Mouse (Mus musculus): Measurements from ENCODE around the gene Magi1. TPM values are rescaled to one million over a fixed set of nuclear protein-coding genes. Genes with fewer than 3 reads are reported as not detected.

The Magi1 gene
- total and polyA plus RNA-seq, 3 experiments, result not detected

GRCm38 (mm10) chr6:93800465-93800864 is 483.3 kb downstream of the Magi1 start:
- DNase-seq (ENCODE audit: low read depth, low spot score), result no peak
- Histone ChIP-seq H3K27ac (ENCODE audit: control insufficient read depth, low read depth, low read length) (no peak overlapping the region), H3K9me3 (replicated peaks; ENCODE audit: insufficient read depth, low read length) (no peaks in the 10 kb centered on the region), H3K4me3 (ENCODE audit: control insufficient read depth in 1 of 2, insufficient read depth in 1 of 2, low read depth in 2 of 2, low read length in 2 of 2) (no peak overlapping the region), H3K9ac (ENCODE audit: control insufficient read depth, low read depth, low read length, poor library complexity, severe bottlenecking) (no peak overlapping the region), H3K27me3 (ENCODE audit: control insufficient read depth in 1 of 2, insufficient read depth in 2 of 2, low read length in 2 of 2) (no peaks in the 10 kb centered on the region), H3K36me3 (ENCODE audit: control insufficient read depth in 1 of 2, insufficient read depth in 2 of 2, low read length in 2 of 2) (no peaks in the 10 kb centered on the region), H3K79me2 (ENCODE audit: control insufficient read depth, insufficient read depth, low read length, poor library complexity) (no peaks in the 10 kb centered on the region), H3K4me1 (ENCODE audit: control insufficient read depth in 1 of 2, insufficient read depth in 2 of 2, low read length in 2 of 2) (no peaks in the 10 kb centered on the region)
- TF ChIP-seq POLR2A (IDR thresholded peaks at IDR 0.05; ENCODE audit: control insufficient read depth in 1 of 2, insufficient read depth in 1 of 2, low read depth in 1 of 2, low read length in 2 of 2, poor library complexity in 1 of 2), result no peak
- TF ChIP-seq E2F4 (IDR thresholded peaks at IDR 0.05; ENCODE audit: borderline replicate concordance, low read depth, low read length), result no peak
- TF ChIP-seq TAL1 (IDR thresholded peaks at IDR 0.05; ENCODE audit: low read length), result no peak
- no peak for TF ChIP-seq TCF12 (IDR thresholded peaks at IDR 0.05; ENCODE audit: low read depth, low read length)
- TF ChIP-seq EP300 (IDR thresholded peaks at IDR 0.05; ENCODE audit: low read depth in 1 of 2, low read length in 2 of 2), result no peak
- no peak for TF ChIP-seq KAT2A (conservative IDR thresholded peaks at IDR 0.05; ENCODE audit: low read depth, low read length)
- no peak for TF ChIP-seq GATA1 (IDR thresholded peaks at IDR 0.05; ENCODE audit: low read depth, low read length)
- no peak for TF ChIP-seq GABPA (IDR thresholded peaks at IDR 0.05; ENCODE audit: low read depth, low read length)
- TF ChIP-seq USF1 (IDR thresholded peaks at IDR 0.05; ENCODE audit: low read depth, low read length), result no peak
- TF ChIP-seq SIN3A (IDR thresholded peaks at IDR 0.05; ENCODE audit: low read length), result no peak
- no peak for TF ChIP-seq BHLHE40 (IDR thresholded peaks at IDR 0.05; ENCODE audit: borderline replicate concordance, low read depth, low read length)
- TF ChIP-seq MXI1 (IDR thresholded peaks at IDR 0.05; ENCODE audit: low read depth, low read length), result no peak
- no peak for TF ChIP-seq MYC (IDR thresholded peaks at IDR 0.05; ENCODE audit: low read depth, low read length)
- TF ChIP-seq CTCF (IDR thresholded peaks at IDR 0.05 in 2 of 3, conservative IDR thresholded peaks at IDR 0.05 in 1 of 3; ENCODE audit: control insufficient read depth in 1 of 3, insufficient read depth in 1 of 3, low read depth in 2 of 3, low read length in 3 of 3, poor library complexity in 1 of 3, severe bottlenecking in 1 of 3), result no peak
- no peak for TF ChIP-seq UBTF (IDR thresholded peaks at IDR 0.05; ENCODE audit: borderline replicate concordance, insufficient read depth, low read depth, low read length)
- no peak for TF ChIP-seq HCFC1 (IDR thresholded peaks at IDR 0.05; ENCODE audit: low read depth, low read length)
- TF ChIP-seq CHD1 (IDR thresholded peaks at IDR 0.05; ENCODE audit: low read depth, low read length), result no peak
- TF ChIP-seq ZC3H11A (IDR thresholded peaks at IDR 0.05; ENCODE audit: low read depth, low read length), result no peak
- no peak for TF ChIP-seq MEF2A (IDR thresholded peaks at IDR 0.05; ENCODE audit: extremely low read depth, insufficient replicate concordance, low read depth, low read length, poor library complexity, severe bottlenecking)
- TF ChIP-seq NRF1 (IDR thresholded peaks at IDR 0.05; ENCODE audit: insufficient read depth, low read depth, low read length, poor library complexity, severe bottlenecking), result no peak

Data from MEL (cell line).